Mouse (Mus musculus) liver, embryonic 16.5 days (tissue): ENCODE measurements around the gene Rrp1. TPM values are rescaled to one million over a fixed set of nuclear protein-coding genes. Genes with fewer than 3 reads are reported as not detected.

ENCODE experiments used
- ATAC-seq: fragments of 200-750 bp; cut with Nextera tagmentation; 2 replicates; pipeline ENCODE4 v1.8.0; 2017; ENCODE audit warnings: low read depth, mild to moderate bottlenecking, moderate number of reproducible peaks, moderate library complexity
- H3K27ac ChIP-seq: fragments of 300-500 bp; sonication (generic); 2 replicates; pipeline ENCODE4 v1.5.1; 2014; ENCODE audit warnings: mild to moderate bottlenecking, low read length
- H3K27me3 ChIP-seq: fragments of 300-500 bp; sonication (generic); 2 replicates; pipeline ENCODE4 v1.6.1; 2014; ENCODE audit warnings: low read depth, low read length, mixed read lengths; ENCODE audit not compliant: control insufficient read depth, insufficient read depth
- H3K36me3 ChIP-seq: fragments of 300-500 bp; sonication (generic); 2 replicates; pipeline ENCODE4 v1.6.1; 2014; ENCODE audit warnings: mild to moderate bottlenecking; ENCODE audit not compliant: control insufficient read depth, insufficient read depth
- H3K4me1 ChIP-seq: fragments of 300-500 bp; sonication (generic); 2 replicates; pipeline ENCODE4 v1.6.1; 2014; ENCODE audit warnings: low read depth, low read length, mixed read lengths; ENCODE audit not compliant: control insufficient read depth
- H3K4me2 ChIP-seq: fragments of 300-500 bp; sonication (generic); 2 replicates; pipeline ENCODE4 v1.6.1; 2014; ENCODE audit warnings: low read depth, low read length, mixed read lengths
- H3K4me3 ChIP-seq: fragments of 300-500 bp; sonication (generic); 2 replicates; pipeline ENCODE4 v1.5.1; 2014; ENCODE audit warnings: low read depth, mild to moderate bottlenecking, low read length
- H3K9ac ChIP-seq: fragments of 300-500 bp; sonication (generic); 2 replicates; pipeline ENCODE4 v1.6.1; 2014; ENCODE audit warnings: low read depth, low read length
- H3K9me3 ChIP-seq: fragments of 300-500 bp; sonication (generic); replicated peaks from 2 replicates; pipeline ENCODE4 v1.6.1; 2016; ENCODE audit warnings: low read length; ENCODE audit not compliant: control insufficient read depth
- WGBS: fragments of 180-500 bp; shearing (Covaris S2); extraction: QIAGEN DNeasy Blood & Tissue Kit; methylation state at CpG from one replicate; pipeline ENCODE4 v1.1.7; 2014; ENCODE audit not compliant: insufficient replicate concordance; 5-methylcytosine and 5-hydroxymethylcytosine counted together
- polyA plus RNA-seq: library from polyadenylated mRNA; unstranded; fragments of >200 nt; fragmentation: Nextera tagmentation; extraction: Ambion mirVana; gene quantifications from 2 replicates; pipeline ENCODE4 v1.2.1, GENCODE M21; 2015

Gene Rrp1
- polyA plus RNA-seq, 1 experiment from 2014 or later = 105 TPM

DNA sequence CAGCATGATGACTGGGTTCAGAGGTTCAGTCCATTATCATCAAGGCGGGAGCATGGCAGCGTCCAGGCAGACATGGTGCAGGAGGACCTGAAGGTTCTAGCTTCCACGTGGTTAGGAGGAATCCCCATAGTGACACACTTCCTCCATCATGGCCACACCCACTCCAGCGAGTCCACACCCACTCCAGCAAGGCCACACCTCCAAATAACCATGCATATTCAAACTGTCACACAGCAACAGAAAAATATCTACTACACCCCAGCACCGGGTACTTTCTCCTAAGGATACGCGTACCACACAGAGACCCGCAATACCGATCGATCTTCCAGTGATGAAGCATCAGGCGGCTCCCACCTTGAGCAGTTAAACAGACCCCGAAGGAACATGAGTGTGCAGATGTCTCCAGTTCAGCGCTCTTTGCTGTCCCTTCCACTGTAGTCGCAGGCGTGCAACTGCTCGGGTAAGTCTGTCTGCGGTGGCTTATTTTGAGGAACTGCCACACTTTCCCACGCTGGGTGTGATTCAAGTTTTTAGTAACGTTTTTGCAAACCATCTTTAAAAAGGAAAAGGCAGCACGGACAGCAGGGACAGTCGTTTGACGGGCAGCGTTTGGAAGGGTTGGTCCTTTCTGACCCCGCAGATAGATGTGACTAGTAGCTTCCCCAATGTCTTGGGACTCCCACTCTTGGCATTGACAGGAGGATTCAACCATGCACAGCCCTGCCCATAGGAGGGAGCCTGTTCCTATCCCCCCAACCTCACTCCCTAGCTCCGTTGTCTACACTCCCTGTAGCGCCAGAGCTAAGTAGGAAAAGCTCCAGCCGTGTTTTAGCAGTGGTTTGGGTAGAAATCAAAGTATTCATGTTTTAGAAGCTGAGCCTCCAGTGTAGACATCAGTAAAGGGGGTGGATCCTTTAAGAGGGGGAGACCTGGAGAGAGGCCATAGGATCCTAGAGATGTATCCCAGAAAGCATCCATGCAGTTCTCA, 39.9 kb downstream of the Rrp1 start:
- ATAC-seq = peak; percentile 70
- Histone ChIP-seq H3K36me3 (no peaks in the 10 kb centered on the region), H3K27ac (no peak overlapping the region), H3K4me2 (peak overlapping the region; percentile 44), H3K27me3 (no peaks in the 10 kb centered on the region), H3K9ac (0 out of 2 replicates have a peak overlapping the region, but pooled peaks have one; percentile 1), H3K4me1 (peaks cover 18% of the 10 kb centered on the region), H3K4me3 (peak overlapping the region; percentile 31), H3K9me3 (no peaks in the 10 kb centered on the region; the same call in 1 of the 2 replicates)
- WGBS = 33% methylated on average over 27 of the region's 27 CpGs

- no peak overlapping the region for H3K27ac ChIP-seq
- H3K36me3 ChIP-seq = no peaks in the 10 kb centered on the region
- H3K4me2 ChIP-seq = no peak overlapping the region
- no peak overlapping the region for H3K9ac ChIP-seq
- H3K27me3 ChIP-seq = no peaks in the 10 kb centered on the region
- 72% methylated on average over 6 of the region's 6 CpGs for WGBS
- H3K9me3 ChIP-seq = no peaks in the 10 kb centered on the region; the same call in 1 of the 2 replicates
- H3K4me1 ChIP-seq = peaks cover 30% of the 10 kb centered on the region
- ATAC-seq = no peak
- no peak overlapping the region for H3K4me3 ChIP-seq
These were observed 41.1 kb downstream of the Rrp1 start for GRCm38 (mm10) chr10:78371746-78372145.

DNA sequence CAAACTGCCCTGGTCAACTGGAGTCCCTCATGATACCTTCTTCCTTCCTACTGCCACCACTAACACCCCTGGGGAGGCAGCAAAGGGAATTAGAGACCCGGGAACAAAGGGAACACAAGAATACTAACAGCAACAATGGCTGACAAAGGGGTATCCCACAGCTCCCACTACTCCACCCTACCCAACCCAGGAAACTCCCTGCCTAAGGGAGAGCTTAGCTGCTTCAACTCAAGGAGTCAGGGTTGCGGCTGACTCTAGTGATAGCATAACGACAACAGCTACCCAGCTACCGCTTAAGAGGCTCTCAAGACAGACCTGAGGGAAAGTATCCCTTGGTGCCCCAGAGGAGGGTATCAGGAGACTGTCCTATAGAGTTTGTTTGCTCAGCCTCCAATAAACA, 45.3 kb downstream of the Rrp1 start:
- H3K4me3 ChIP-seq = no peak overlapping the region
- H3K9ac ChIP-seq = peak overlapping the region; percentile 41
- ATAC-seq = peak; percentile 30; the same call in 1 of the 2 replicates
- H3K36me3 ChIP-seq = no peaks in the 10 kb centered on the region
- no peaks in the 10 kb centered on the region for H3K9me3 ChIP-seq
- peak overlapping the region; percentile 63 for H3K4me2 ChIP-seq
- H3K4me1 ChIP-seq = peaks cover 41% of the 10 kb centered on the region
- peak overlapping the region; percentile 94 for H3K27ac ChIP-seq
- no peaks in the 10 kb centered on the region for H3K27me3 ChIP-seq
- 26% methylated on average over 4 of the region's 4 CpGs for WGBS

DNA sequence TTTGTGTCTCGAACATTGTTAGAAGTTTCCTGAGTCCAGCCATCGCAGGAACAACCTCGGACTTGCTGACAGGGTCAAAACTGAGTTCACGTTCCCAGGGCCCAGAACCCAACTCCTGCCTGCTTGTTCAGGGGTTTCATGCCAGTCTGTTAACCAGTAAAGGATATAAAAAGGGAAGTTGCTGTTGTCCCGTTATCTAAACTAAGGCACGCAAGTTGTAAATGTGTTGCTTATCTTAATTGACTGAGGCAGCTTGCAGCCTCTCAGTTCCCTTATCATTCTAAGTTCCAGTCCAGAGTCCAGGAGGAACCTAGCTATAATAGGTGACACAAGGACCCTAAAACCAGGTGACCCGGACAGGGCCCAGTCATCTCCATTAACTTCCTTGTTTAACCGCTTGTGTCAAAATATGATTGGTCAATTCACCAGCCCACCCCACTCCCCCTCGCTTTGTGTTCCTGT, 46.0 kb downstream of the Rrp1 start:
- Histone ChIP-seq H3K9me3 (no peaks in the 10 kb centered on the region), H3K4me3 (peak overlapping the region; percentile 29), H3K9ac (peak overlapping the region; percentile 64), H3K4me2 (peak overlapping the region; percentile 63), H3K36me3 (no peaks in the 10 kb centered on the region), H3K27ac (peak overlapping the region; percentile 94), H3K4me1 (peaks cover 36% of the 10 kb centered on the region), H3K27me3 (no peaks in the 10 kb centered on the region)
- ATAC-seq = peak; percentile 93
- WGBS = 5% methylated on average over 9 of the region's 9 CpGs

- H3K4me2 ChIP-seq = peak overlapping the region; percentile 63
These were observed 46.5 kb downstream of the Rrp1 start for GRCm38 (mm10) chr10:78366195-78366834.

GRCm38 (mm10) chr10:78365555-78365954, 47.3 kb downstream of the Rrp1 start:
- H3K4me1 ChIP-seq = peaks cover 33% of the 10 kb centered on the region
- H3K27me3 ChIP-seq = no peaks in the 10 kb centered on the region
- no peaks in the 10 kb centered on the region for H3K9me3 ChIP-seq
- H3K36me3 ChIP-seq = no peaks in the 10 kb centered on the region
- ATAC-seq = no peak
- peak overlapping the region; percentile 8 for H3K27ac ChIP-seq
- H3K4me2 ChIP-seq = no peak overlapping the region
- no peak overlapping the region for H3K9ac ChIP-seq
- H3K4me3 ChIP-seq = no peak overlapping the region
- WGBS = 71% methylated on average over 6 of the region's 6 CpGs

More at GRCm38 (mm10) chr10:78366195-78366834, 46.5 kb downstream of the Rrp1 start:
- H3K4me3 ChIP-seq = peak overlapping the region; percentile 29
- H3K27ac ChIP-seq = peak overlapping the region; percentile 94
- no peaks in the 10 kb centered on the region for H3K27me3 ChIP-seq
- peak overlapping the region; percentile 64 for H3K9ac ChIP-seq
- WGBS = 30% methylated on average over 5 of the region's 5 CpGs
- H3K9me3 ChIP-seq = no peaks in the 10 kb centered on the region
- ATAC-seq = peak; percentile 23
- peaks cover 33% of the 10 kb centered on the region for H3K4me1 ChIP-seq
- no peaks in the 10 kb centered on the region for H3K36me3 ChIP-seq

DNA sequence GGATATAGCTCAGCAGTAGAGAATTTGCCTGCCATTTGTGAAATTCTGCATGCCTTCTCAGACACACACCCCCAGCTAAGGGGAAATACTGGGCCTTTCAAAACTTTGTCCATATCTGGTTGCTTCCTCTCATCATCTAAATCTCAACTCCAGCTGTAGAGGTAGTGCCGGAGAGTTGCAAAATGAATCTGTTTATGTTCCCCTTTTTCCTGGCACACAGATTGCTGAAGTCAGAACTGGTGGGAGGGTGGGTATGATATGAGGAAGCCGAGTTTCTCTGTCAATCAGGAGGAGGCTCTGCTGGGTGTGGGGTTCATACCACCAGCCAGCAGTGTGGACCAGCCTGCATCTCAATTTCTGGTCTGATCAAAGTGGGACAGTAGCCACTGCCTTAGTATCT, 48.7 kb downstream of the Rrp1 start:
- Histone ChIP-seq H3K4me3 (no peak overlapping the region), H3K27me3 (no peaks in the 10 kb centered on the region), H3K27ac (no peak overlapping the region), H3K9me3 (no peaks in the 10 kb centered on the region), H3K4me1 (peaks cover 29% of the 10 kb centered on the region), H3K4me2 (no peak overlapping the region), H3K36me3 (no peaks in the 10 kb centered on the region), H3K9ac (no peak overlapping the region)
- WGBS = 9% methylated on average over 2 of the region's 2 CpGs
- no peak for ATAC-seq

- ATAC-seq = no peak
- Histone ChIP-seq H3K4me3 (no peak overlapping the region), H3K36me3 (no peaks in the 10 kb centered on the region), H3K27ac (no peak overlapping the region), H3K4me2 (no peak overlapping the region), H3K27me3 (no peaks in the 10 kb centered on the region), H3K4me1 (peaks cover 29% of the 10 kb centered on the region), H3K9ac (no peak overlapping the region), H3K9me3 (no peaks in the 10 kb centered on the region)
- 71% methylated on average over 6 of the region's 6 CpGs for WGBS
These were observed 49.5 kb downstream of the Rrp1 start for GRCm38 (mm10) chr10:78363366-78363765.
